Mouse (Mus musculus) forebrain, embryonic 14.5 days (tissue): ENCODE measurements around the gene Cdadc1. TPM values are rescaled to one million over a fixed set of nuclear protein-coding genes. Genes with fewer than 3 reads are reported as not detected.
"Not testable (repeated sequence)": the region's sequence is repeated elsewhere in the genome, so short reads cannot be mapped to it uniquely, and the experiment has no call there.

Experiments
- ATAC-seq: fragments of 200-750 bp; cut with Nextera tagmentation; 2 replicates; pipeline ENCODE4 v1.8.0; 2017; ENCODE audit warnings: mild to moderate bottlenecking, moderate library complexity
- DNase-seq: peaks from one replicate; pipeline ENCODE4 v3.0.0-alpha.2; 2015; ENCODE audit warnings: low spot score
- H3K27ac ChIP-seq: fragments of 300-500 bp; sonication (generic); 2 replicates; pipeline ENCODE4 v1.5.1; 2014; ENCODE audit warnings: low read depth, mild to moderate bottlenecking, control low read depth, low read length, moderate library complexity
- H3K27me3 ChIP-seq: fragments of 300-500 bp; sonication (generic); replicated peaks from 2 replicates; pipeline ENCODE4 v1.6.1; 2014; ENCODE audit warnings: low read length, control low read depth, mixed read lengths; ENCODE audit not compliant: control insufficient read depth, insufficient read depth
- H3K36me3 ChIP-seq: fragments of 300-500 bp; sonication (generic); 2 replicates; pipeline ENCODE4 v1.6.1; 2014; ENCODE audit warnings: low read length, control low read depth; ENCODE audit not compliant: control insufficient read depth, insufficient read depth
- H3K4me1 ChIP-seq: fragments of 300-500 bp; sonication (generic); 2 replicates; pipeline ENCODE4 v1.6.1; 2014; ENCODE audit warnings: antibody characterized with exemption, low read length, control low read depth; ENCODE audit not compliant: control insufficient read depth, insufficient read depth
- H3K4me2 ChIP-seq: fragments of 300-500 bp; sonication (generic); 2 replicates; pipeline ENCODE4 v1.6.1; 2014; ENCODE audit warnings: mild to moderate bottlenecking, control low read depth, low read length
- H3K4me3 ChIP-seq: fragments of 300-500 bp; sonication (generic); 2 replicates; pipeline ENCODE4 v1.5.1; 2014; ENCODE audit warnings: low read depth, low read length, control low read depth
- H3K9ac ChIP-seq: fragments of 300-500 bp; sonication (generic); 2 replicates; pipeline ENCODE4 v1.6.1; 2014; ENCODE audit warnings: mild to moderate bottlenecking, low read length, control low read depth, moderate library complexity
- H3K9me3 ChIP-seq: fragments of 300-500 bp; sonication (generic); replicated peaks from 2 replicates; pipeline ENCODE4 v1.6.1; 2016; ENCODE audit warnings: low read length, control low read depth, mixed read lengths; ENCODE audit not compliant: control insufficient read depth
- WGBS: fragments of 180-500 bp; shearing (Covaris S2); extraction: QIAGEN DNeasy Blood & Tissue Kit; methylation state at CpG from one replicate; pipeline ENCODE4 v1.1.7; 2014; 5-methylcytosine and 5-hydroxymethylcytosine counted together
- polyA plus RNA-seq: library from polyadenylated mRNA; unstranded; fragments of >200 nt; fragmentation: Nextera tagmentation; extraction: Ambion mirVana; gene quantifications from 2 replicates; pipeline ENCODE4 v1.2.1, GENCODE M21; 2014

Cdadc1 gene
- polyA plus RNA-seq, 1 experiment from 2014 or later: 33.0 TPM

GRCm38 (mm10) chr14:59625158-59625805, 27.5 kb upstream of the Cdadc1 start, which contains the start of gene Shisa2:
Gene Shisa2 (plus strand): TSS chr14:59625308.
- no peaks in the 10 kb centered on the region for H3K9me3 ChIP-seq
- H3K9ac ChIP-seq: peak within 1 kb of the TSS; percentile 87
- peak; percentile 81 for ATAC-seq
- H3K27me3 ChIP-seq: 0 out of 2 replicates have a peak, but pooled peaks cover 7% of the 10 kb centered on the region
- H3K4me1 ChIP-seq: 0 out of 2 replicates have a peak, but pooled peaks cover 5% of the 10 kb centered on the region
- WGBS: under 1% methylated on average over 65 of the region's 65 CpGs
- peak within 1 kb of the TSS; percentile 71 for H3K4me3 ChIP-seq
- H3K27ac ChIP-seq: peak within 1 kb of the TSS; percentile 91
- peak; percentile 93 for DNase-seq
- H3K4me2 ChIP-seq: peak within 1 kb of the TSS; percentile 73
- H3K36me3 ChIP-seq: peaks cover 9% of the 10 kb centered on the region

DNA sequence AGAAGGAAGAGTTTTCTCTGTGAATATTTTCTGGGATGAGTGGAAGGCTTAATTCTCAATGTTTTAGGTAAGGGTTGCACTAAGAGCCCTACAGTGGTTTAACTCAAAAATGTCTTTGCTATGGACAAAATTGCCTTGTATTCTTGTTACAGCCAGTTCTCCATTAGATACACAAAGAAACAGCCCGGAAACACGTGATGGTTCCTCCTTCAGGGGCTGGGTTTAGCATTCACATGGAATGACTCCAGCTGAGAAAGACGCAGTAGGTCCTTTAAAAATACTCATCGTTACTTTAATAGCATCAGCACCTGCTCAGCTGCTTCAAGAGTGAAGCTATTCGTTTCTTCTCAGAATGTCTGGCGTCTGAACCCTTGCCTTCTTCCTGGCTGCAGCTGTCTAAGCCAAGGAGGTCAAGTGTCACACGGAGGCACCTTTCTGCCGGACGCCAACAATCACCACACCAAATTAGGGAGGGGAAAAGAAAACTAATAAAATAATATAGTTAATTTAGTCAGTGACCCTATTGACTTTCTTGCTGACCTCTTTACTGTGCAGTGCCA, 26.6 kb upstream of the Cdadc1 start:
- DNase-seq (no peak), ATAC-seq (no peak)
- 0 out of 2 replicates have a peak, but pooled peaks cover 7% of the 10 kb centered on the region for H3K27me3 ChIP-seq
- 0 out of 2 replicates have a peak, but pooled peaks cover 5% of the 10 kb centered on the region for H3K4me1 ChIP-seq
- H3K9me3 ChIP-seq: no peaks in the 10 kb centered on the region
- no peak overlapping the region for H3K4me3 ChIP-seq
- no peak overlapping the region for H3K27ac ChIP-seq
- peak overlapping the region; percentile 73 for H3K4me2 ChIP-seq
- no peak overlapping the region for H3K9ac ChIP-seq
- no peaks in the 10 kb centered on the region; the same call in 1 of the 2 replicates for H3K36me3 ChIP-seq
- 23% methylated on average over 9 of the region's 9 CpGs for WGBS

- no peaks in the 10 kb centered on the region; the same call in 1 of the 2 replicates for H3K27me3 ChIP-seq
- H3K36me3 ChIP-seq: no peaks in the 10 kb centered on the region
- H3K9ac ChIP-seq: no peak overlapping the region
- no peak overlapping the region for H3K4me2 ChIP-seq
- ATAC-seq: no peak
- WGBS: 24% methylated on average over 7 of the region's 7 CpGs
- H3K4me1 ChIP-seq: no peaks in the 10 kb centered on the region
- no peaks in the 10 kb centered on the region for H3K9me3 ChIP-seq
- no peak overlapping the region for H3K4me3 ChIP-seq
- DNase-seq: no peak
- H3K27ac ChIP-seq: no peak overlapping the region
Observed at GRCm38 (mm10) chr14:59616802-59617201, 19.0 kb upstream of the Cdadc1 start.

DNA sequence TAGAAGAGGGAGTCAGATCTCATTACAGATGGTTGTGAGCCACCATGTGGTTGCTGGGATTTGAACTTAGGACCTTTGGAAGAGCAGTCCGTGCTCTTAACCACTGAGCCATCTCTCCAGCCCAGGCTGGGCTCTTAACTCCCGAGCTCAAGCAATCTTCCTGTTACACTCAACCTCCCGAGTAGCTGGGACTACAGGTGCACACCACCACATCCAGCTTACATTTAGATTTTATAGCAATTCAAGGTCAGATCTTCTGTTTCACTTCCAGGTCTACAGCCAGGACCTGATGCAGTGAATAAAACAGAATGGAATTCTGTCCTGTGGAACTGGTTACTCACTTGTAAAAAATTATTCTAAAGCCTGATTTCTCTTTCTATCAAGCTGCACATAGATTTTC, 16.4 kb upstream of the Cdadc1 start:
- not testable (repeated sequence) for ATAC-seq, DNase-seq, H3K9ac ChIP-seq, H3K4me2 ChIP-seq, H3K27me3 ChIP-seq, H3K9me3 ChIP-seq, H3K4me1 ChIP-seq, H3K36me3 ChIP-seq, H3K27ac ChIP-seq, H3K4me3 ChIP-seq
- WGBS: 88% methylated on average over 3 of the region's 3 CpGs

DNA sequence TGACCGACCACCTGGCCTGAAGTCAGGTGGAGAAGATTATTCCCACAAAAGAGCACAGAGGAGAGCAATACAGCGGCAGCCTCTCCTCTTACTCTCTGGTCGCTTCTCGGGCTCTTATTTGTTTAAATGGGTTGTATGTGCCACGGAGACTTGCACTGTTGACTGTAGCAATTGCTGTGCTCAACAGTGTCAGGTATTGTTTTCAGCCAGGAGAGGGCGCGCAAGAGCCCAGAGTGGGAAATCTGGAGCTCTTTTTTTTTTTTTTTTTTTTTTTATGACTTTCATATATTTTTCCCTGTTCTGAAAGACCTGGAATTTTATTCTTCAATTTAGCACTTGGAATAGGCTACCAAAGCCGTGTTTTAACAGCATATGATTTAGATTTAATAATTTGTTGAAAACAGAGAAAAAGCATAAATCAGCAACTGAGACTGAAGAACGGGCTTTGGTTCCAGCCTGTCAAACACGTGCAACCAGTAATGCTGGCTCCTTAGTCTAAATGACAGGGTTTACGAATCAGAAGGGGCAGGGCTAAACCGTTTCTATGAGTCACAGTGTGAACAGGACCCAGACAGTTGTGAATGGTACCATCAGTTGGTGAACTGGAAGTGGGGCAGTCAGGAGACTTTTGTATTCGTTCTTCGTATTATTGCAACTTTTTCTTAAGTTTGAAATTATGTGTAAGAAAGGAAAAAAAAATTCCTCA, 15.3 kb upstream of the Cdadc1 start:
- Histone ChIP-seq H3K9ac (no peak overlapping the region), H3K4me2 (no peak overlapping the region), H3K4me3 (no peak overlapping the region), H3K27me3 (no peaks in the 10 kb centered on the region; the same call in 1 of the 2 replicates), H3K4me1 (no peaks in the 10 kb centered on the region), H3K9me3 (no peaks in the 10 kb centered on the region), H3K36me3 (no peaks in the 10 kb centered on the region), H3K27ac (no peak overlapping the region)
- no peak for ATAC-seq
- DNase-seq: peak; percentile 78
- WGBS: 49% methylated on average over 14 of the region's 14 CpGs

GRCm38 (mm10) chr14:59607021-59607420, 9.3 kb upstream of the Cdadc1 start:
- Histone ChIP-seq H3K4me3 (no peak overlapping the region), H3K27ac (no peak overlapping the region), H3K27me3 (no peaks in the 10 kb centered on the region), H3K9ac (no peak overlapping the region), H3K9me3 (no peaks in the 10 kb centered on the region), H3K36me3 (no peaks in the 10 kb centered on the region), H3K4me1 (no peaks in the 10 kb centered on the region), H3K4me2 (no peak overlapping the region)
- no peak for DNase-seq
- 70% methylated on average over 3 of the region's 3 CpGs for WGBS
- ATAC-seq: no peak

DNA sequence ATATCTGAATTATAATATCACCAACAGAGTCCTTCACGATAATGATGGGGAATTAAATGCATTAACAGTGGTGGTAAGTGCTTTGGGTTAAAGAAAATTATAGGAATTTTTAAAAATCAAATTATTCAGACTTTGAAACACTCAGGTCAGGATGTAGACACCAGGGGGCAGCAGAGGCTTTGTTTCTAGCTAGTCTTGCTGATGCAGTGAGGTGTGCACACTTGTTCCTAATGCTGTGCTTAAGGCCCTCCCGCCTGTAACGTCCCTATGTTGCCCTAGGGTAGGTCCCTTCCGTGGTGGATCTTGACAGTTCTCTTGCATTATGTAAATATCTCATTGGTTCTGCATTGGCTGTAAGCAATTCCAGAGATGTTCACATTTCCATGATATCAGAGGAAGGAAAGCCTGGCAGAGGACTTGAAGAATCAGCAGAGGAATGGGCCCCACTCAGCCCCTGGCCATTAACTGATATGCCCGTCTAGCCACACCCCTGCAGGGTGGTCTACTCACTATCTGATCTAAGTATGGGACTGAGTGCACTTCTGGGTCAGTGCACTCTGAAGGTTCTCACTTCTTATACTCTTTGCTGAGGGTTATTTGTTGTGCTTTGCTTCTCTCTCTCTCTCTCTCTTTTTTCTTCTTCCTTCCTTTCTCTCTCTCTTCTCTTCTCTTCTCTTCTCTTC, 8.1 kb upstream of the Cdadc1 start:
- H3K4me2 ChIP-seq: no peak overlapping the region
- no peaks in the 10 kb centered on the region for H3K4me1 ChIP-seq
- no peak overlapping the region for H3K27ac ChIP-seq
- H3K9ac ChIP-seq: no peak overlapping the region
- no peak overlapping the region for H3K4me3 ChIP-seq
- H3K27me3 ChIP-seq: no peaks in the 10 kb centered on the region
- ATAC-seq (peak; percentile 58), DNase-seq (peak; percentile 81)
- no peaks in the 10 kb centered on the region for H3K36me3 ChIP-seq
- no peaks in the 10 kb centered on the region for H3K9me3 ChIP-seq
- 15% methylated on average over 5 of the region's 5 CpGs for WGBS

DNA sequence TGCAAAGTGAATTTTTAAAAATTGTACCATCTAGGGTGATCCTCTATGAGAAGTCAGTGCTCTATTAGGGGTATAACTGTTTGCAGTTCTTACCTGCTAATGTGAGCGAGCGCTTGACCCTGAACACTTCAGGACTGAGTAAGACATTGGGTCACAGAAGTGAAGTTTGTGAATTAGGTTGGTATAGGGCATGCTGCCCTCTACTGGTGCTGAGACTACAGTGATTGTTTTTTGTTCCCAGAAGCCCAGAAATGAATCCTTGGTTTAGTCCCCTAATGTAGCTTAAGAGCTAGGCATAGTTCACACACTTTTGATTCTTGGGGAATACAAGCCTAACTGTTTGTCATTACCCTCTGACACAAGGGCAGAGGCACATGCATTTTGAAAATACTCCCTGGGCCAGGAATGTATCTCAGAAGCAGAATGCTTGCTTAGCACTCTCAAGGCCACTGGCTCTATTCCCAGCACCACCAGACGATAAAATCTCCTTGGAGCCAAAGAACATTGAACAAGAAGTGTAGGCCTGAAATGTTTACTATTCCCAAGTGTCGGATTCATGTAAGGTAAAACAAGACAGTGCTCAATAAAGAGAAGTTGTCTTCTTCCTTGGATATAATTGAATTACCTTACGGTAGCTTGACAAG, 6.4 kb upstream of the Cdadc1 start:
- WGBS: 72% methylated on average over 5 of the region's 5 CpGs
- ATAC-seq (no peak), DNase-seq (peak; percentile 47)
- H3K9me3 ChIP-seq: no peaks in the 10 kb centered on the region
- no peak overlapping the region for H3K27ac ChIP-seq
- H3K9ac ChIP-seq: no peak overlapping the region
- H3K4me1 ChIP-seq: no peaks in the 10 kb centered on the region
- H3K4me3 ChIP-seq: no peak overlapping the region
- H3K36me3 ChIP-seq: no peaks in the 10 kb centered on the region
- no peaks in the 10 kb centered on the region for H3K27me3 ChIP-seq
- no peak overlapping the region for H3K4me2 ChIP-seq
